Mouse (Mus musculus): ENCODE measurements around the gene Pi4ka. TPM values are rescaled to one million over a fixed set of nuclear protein-coding genes. Genes with fewer than 3 reads are reported as not detected.

Gene Pi4ka
- 49.6 and 51.0 TPM in 2 replicates for polyA plus RNA-seq (2014; fragmentation: Nextera tagmentation; extraction: Ambion mirVana)

DNA sequence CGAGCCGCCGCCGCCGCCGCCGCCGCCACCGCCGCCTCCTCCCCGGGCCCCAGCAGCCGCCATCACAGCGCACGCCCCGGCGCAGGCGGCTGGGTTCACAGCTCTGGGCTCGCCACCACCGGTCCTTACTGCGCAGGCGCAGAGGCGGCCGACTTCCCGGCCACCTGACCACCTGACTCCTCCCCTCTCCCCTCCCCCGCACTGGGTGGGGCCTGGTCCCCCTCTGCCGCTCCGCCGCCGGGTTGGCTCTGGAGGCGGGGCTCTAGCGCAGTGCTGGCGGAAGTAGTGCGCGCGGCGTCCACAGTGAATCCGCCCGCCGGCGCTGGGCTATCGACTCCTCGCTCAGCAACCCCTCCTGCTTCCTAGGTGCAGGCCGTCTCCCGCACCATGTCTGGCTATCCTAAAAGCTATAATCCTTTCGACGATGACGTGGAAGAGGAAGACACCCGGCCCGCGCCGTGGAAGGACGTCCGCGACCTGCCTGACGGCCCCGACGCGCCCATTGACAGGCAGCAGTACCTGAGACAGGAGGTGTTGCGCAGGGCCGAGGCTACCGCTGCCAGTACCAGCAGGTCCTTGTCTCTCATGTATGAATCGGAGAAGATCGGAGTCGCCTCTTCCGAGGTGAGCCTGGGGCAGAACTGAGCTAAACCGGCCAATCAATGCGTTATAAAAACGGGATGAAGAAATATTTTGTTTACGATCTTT, at the start of gene Pi4ka, which contains the start of gene Snap29:
TSS of gene Pi4ka (minus strand) at position 579 of the 708 bp plus-strand sequence.
TSS of gene Snap29 (plus strand) at position 251 of the 708 bp plus-strand sequence.
- peak within 1 kb of the TSS; percentile 82 for H3K27ac ChIP-seq (ENCODE audit: low read depth, low read length)
- peak within 1 kb of the TSS; percentile 76 for H3K4me3 ChIP-seq (ENCODE audit: low read depth, low read length)
- H3K9ac ChIP-seq (ENCODE audit: low read length) = peak within 1 kb of the TSS; percentile 85
- WGBS = under 1% methylated on average over 55 of the region's 69 CpGs
- no peaks in the 10 kb centered on the region for H3K9me3 ChIP-seq (replicated peaks; ENCODE audit: control insufficient read depth, low read length)
- peaks cover 23% of the 10 kb centered on the region for H3K4me1 ChIP-seq (ENCODE audit: control insufficient read depth, insufficient read depth, low read length)
- H3K36me3 ChIP-seq (ENCODE audit: control insufficient read depth, insufficient read depth, low read length) = peaks cover 3% of the 10 kb centered on the region; the same call in 1 of the 2 replicates
- ATAC-seq (peak; percentile 98), DNase-seq (ENCODE audit: low spot score) (peak; percentile 99)
- H3K4me2 ChIP-seq (ENCODE audit: low read length) = peak within 1 kb of the TSS; percentile 77
- no peaks in the 10 kb centered on the region for H3K27me3 ChIP-seq (replicated peaks; ENCODE audit: control insufficient read depth, insufficient read depth, low read length)

GRCm38 (mm10) chr16:17452373-17452715, 46.2 kb upstream of the Pi4ka start:
- ATAC-seq = peak; percentile 57
- no peaks in the 10 kb centered on the region for H3K9me3 ChIP-seq (replicated peaks; ENCODE audit: control insufficient read depth, low read length)

GRCm38 (mm10) chr16:17451541-17452372, 45.6 kb upstream of the Pi4ka start, which contains the start of gene Crkl:
Gene Crkl (plus strand): TSS chr16:17451987.
- Histone ChIP-seq H3K4me1 (ENCODE audit: control insufficient read depth, insufficient read depth, low read length) (peaks cover 21% of the 10 kb centered on the region), H3K9me3 (replicated peaks; ENCODE audit: control insufficient read depth, low read length) (no peaks in the 10 kb centered on the region), H3K4me2 (ENCODE audit: low read length) (peak within 1 kb of the TSS; percentile 95), H3K27me3 (replicated peaks; ENCODE audit: control insufficient read depth, insufficient read depth, low read length) (no peaks in the 10 kb centered on the region), H3K4me3 (ENCODE audit: low read depth, low read length) (peak within 1 kb of the TSS; percentile 92), H3K27ac (ENCODE audit: low read depth, low read length) (peak within 1 kb of the TSS; percentile 94), H3K36me3 (ENCODE audit: control insufficient read depth, insufficient read depth, low read length) (peaks cover 12% of the 10 kb centered on the region), H3K9ac (ENCODE audit: low read length) (peak within 1 kb of the TSS; percentile 96)
- DNase-seq (ENCODE audit: low spot score) = peak; percentile 99
- ATAC-seq = peak; percentile 96
- under 1% methylated on average over 63 of the region's 63 CpGs for WGBS

More at GRCm38 (mm10) chr16:17452373-17452715, 46.2 kb upstream of the Pi4ka start:
- Histone ChIP-seq H3K27me3 (replicated peaks; ENCODE audit: control insufficient read depth, insufficient read depth, low read length) (no peaks in the 10 kb centered on the region), H3K4me2 (ENCODE audit: low read length) (peak overlapping the region; percentile 95), H3K4me3 (ENCODE audit: low read depth, low read length) (peak overlapping the region; percentile 92), H3K9ac (ENCODE audit: low read length) (peak overlapping the region; percentile 96), H3K4me1 (ENCODE audit: control insufficient read depth, insufficient read depth, low read length) (peaks cover 26% of the 10 kb centered on the region), H3K36me3 (ENCODE audit: control insufficient read depth, insufficient read depth, low read length) (peaks cover 13% of the 10 kb centered on the region), H3K27ac (ENCODE audit: low read depth, low read length) (peak overlapping the region; percentile 94)
- whole genome bisulfite sequencing = under 1% methylated on average over 24 of the region's 24 CpGs
- peak; percentile 51 for DNase-seq (ENCODE audit: low spot score)

DNA sequence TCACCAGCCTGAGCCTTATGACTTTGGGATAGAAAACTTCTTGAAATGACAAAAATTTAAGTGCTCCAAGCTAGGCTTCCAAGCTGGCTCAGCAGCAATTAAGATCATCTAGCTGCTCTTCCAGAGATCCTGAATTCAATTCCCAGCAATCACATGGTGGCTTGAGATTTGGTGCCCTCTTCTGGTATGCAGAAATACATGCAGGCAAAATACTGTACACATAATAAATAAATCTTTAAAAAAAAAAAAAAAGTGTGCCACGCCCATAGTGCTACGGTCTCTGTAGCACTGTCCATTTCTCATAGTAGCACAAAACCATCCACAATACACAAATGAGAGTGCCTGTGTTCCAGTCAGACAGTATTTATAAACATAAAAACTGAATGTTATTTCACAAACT, 26.5 kb upstream of the Pi4ka start:
- no peak overlapping the region for H3K4me2 ChIP-seq (ENCODE audit: low read length)
- peak; percentile 20 for DNase-seq (ENCODE audit: low spot score)
- no peak overlapping the region for H3K9ac ChIP-seq (ENCODE audit: low read length)
- ATAC-seq = no peak
- peaks cover 16% of the 10 kb centered on the region for H3K36me3 ChIP-seq (ENCODE audit: control insufficient read depth, insufficient read depth, low read length)
- no peaks in the 10 kb centered on the region for H3K4me1 ChIP-seq (ENCODE audit: control insufficient read depth, insufficient read depth, low read length)
- no peak overlapping the region for H3K27ac ChIP-seq (ENCODE audit: low read depth, low read length)
- no peaks in the 10 kb centered on the region for H3K9me3 ChIP-seq (replicated peaks; ENCODE audit: control insufficient read depth, low read length)
- H3K27me3 ChIP-seq (replicated peaks; ENCODE audit: control insufficient read depth, insufficient read depth, low read length) = no peaks in the 10 kb centered on the region
- H3K4me3 ChIP-seq (ENCODE audit: low read depth, low read length) = no peak overlapping the region
- WGBS = 82% methylated on average over 2 of the region's 2 CpGs

DNA sequence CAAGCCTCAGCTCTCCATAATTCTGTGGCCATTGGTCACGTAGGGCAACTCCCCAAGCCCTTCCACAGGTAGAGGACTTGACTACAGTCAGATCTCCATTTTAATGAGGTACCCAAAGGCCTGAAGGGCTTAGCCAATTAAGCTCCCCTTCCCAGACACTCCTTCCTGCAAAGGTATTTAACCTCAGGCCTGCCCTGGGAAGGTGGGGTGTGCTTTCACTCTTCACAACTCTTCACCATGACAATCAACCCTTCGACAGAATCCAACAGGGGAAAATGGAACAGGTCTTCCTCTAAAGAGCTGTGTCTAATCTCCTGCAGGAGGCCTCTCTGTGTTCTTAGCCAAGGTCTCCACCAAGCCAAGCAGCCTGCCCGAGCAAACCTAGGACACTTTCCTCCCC, 16.9 kb upstream of the Pi4ka start:
- ATAC-seq = no peak
- H3K9me3 ChIP-seq (replicated peaks; ENCODE audit: control insufficient read depth, low read length) = no peaks in the 10 kb centered on the region
- no peak overlapping the region for H3K4me2 ChIP-seq (ENCODE audit: low read length)
- no peak overlapping the region for H3K27ac ChIP-seq (ENCODE audit: low read depth, low read length)
- no peak for DNase-seq (ENCODE audit: low spot score)
- H3K4me3 ChIP-seq (ENCODE audit: low read depth, low read length) = no peak overlapping the region
- peaks cover 53% of the 10 kb centered on the region for H3K36me3 ChIP-seq (ENCODE audit: control insufficient read depth, insufficient read depth, low read length)
- H3K27me3 ChIP-seq (replicated peaks; ENCODE audit: control insufficient read depth, insufficient read depth, low read length) = no peaks in the 10 kb centered on the region
- H3K9ac ChIP-seq (ENCODE audit: low read length) = no peak overlapping the region
- WGBS = 77% methylated on average over 3 of the region's 3 CpGs
- no peaks in the 10 kb centered on the region for H3K4me1 ChIP-seq (ENCODE audit: control insufficient read depth, insufficient read depth, low read length)

DNA sequence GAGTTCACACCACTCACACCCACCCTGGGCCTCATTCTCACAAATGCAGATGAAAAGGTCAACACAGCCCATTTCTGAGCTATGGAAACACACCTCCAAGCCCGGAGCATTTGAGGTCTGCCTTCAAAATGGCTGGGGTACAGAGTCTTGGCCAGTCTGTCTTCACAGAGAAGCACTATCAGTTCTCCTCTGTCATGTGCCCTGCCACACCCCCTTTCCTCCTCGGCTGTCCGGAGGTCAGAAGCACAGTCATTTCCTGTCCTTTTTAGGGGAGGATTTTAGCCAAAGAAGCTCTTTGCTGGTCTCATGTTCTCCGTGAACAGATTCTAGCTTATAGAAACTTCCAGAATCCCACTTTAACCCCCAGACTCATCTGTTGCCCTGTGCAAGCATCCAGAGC, 4.1 kb upstream of the Pi4ka start:
- 80% methylated on average over 4 of the region's 4 CpGs for WGBS

GRCm38 (mm10) chr16:17409046-17409445, 2.9 kb upstream of the Pi4ka start:
- Histone ChIP-seq H3K4me2 (ENCODE audit: low read length) (no peak overlapping the region), H3K27me3 (replicated peaks; ENCODE audit: control insufficient read depth, insufficient read depth, low read length) (no peaks in the 10 kb centered on the region), H3K27ac (ENCODE audit: low read depth, low read length) (no peak overlapping the region), H3K36me3 (ENCODE audit: control insufficient read depth, insufficient read depth, low read length) (no peaks in the 10 kb centered on the region), H3K9ac (ENCODE audit: low read length) (no peak overlapping the region), H3K4me1 (ENCODE audit: control insufficient read depth, insufficient read depth, low read length) (peaks cover 21% of the 10 kb centered on the region), H3K4me3 (ENCODE audit: low read depth, low read length) (no peak overlapping the region), H3K9me3 (replicated peaks; ENCODE audit: control insufficient read depth, low read length) (no peaks in the 10 kb centered on the region)
- ATAC-seq (no peak), DNase-seq (ENCODE audit: low spot score) (no peak)
- WGBS = 90% methylated on average over 2 of the region's 2 CpGs

More for the DNA sequence above, 4.1 kb upstream of the Pi4ka start:
- ATAC-seq = no peak
- H3K9ac ChIP-seq (ENCODE audit: low read length) = no peak overlapping the region
- no peaks in the 10 kb centered on the region for H3K27me3 ChIP-seq (replicated peaks; ENCODE audit: control insufficient read depth, insufficient read depth, low read length)
- no peak overlapping the region for H3K4me2 ChIP-seq (ENCODE audit: low read length)
- H3K9me3 ChIP-seq (replicated peaks; ENCODE audit: control insufficient read depth, low read length) = no peaks in the 10 kb centered on the region
- H3K27ac ChIP-seq (ENCODE audit: low read depth, low read length) = no peak overlapping the region
- H3K4me3 ChIP-seq (ENCODE audit: low read depth, low read length) = no peak overlapping the region
- DNase-seq (ENCODE audit: low spot score) = no peak
- no peaks in the 10 kb centered on the region for H3K36me3 ChIP-seq (ENCODE audit: control insufficient read depth, insufficient read depth, low read length)
- peaks cover 12% of the 10 kb centered on the region for H3K4me1 ChIP-seq (ENCODE audit: control insufficient read depth, insufficient read depth, low read length)

GRCm38 (mm10) chr16:17406512-17407231, 558 bp upstream of the Pi4ka start:
- DNase-seq (ENCODE audit: low spot score) (peak; percentile 51), ATAC-seq (no peak)
- H3K27me3 ChIP-seq (replicated peaks; ENCODE audit: control insufficient read depth, insufficient read depth, low read length) = no peaks in the 10 kb centered on the region
- peak overlapping the region; percentile 55 for H3K4me2 ChIP-seq (ENCODE audit: low read length)
- H3K27ac ChIP-seq (ENCODE audit: low read depth, low read length) = no peak overlapping the region
- H3K36me3 ChIP-seq (ENCODE audit: control insufficient read depth, insufficient read depth, low read length) = peaks cover 3% of the 10 kb centered on the region; the same call in 1 of the 2 replicates
- peak overlapping the region; percentile 76 for H3K4me3 ChIP-seq (ENCODE audit: low read depth, low read length)
- 42% methylated on average over 9 of the region's 9 CpGs for WGBS
- H3K9me3 ChIP-seq (replicated peaks; ENCODE audit: control insufficient read depth, low read length) = no peaks in the 10 kb centered on the region
- H3K9ac ChIP-seq (ENCODE audit: low read length) = peak overlapping the region; percentile 79
- peaks cover 23% of the 10 kb centered on the region for H3K4me1 ChIP-seq (ENCODE audit: control insufficient read depth, insufficient read depth, low read length)
